Mouse (Mus musculus) neural tube, embryonic 15.5 days (tissue): ENCODE data around the gene Tsc22d1. TPM values are rescaled to one million over a fixed set of nuclear protein-coding genes. Genes with fewer than 3 reads are reported as not detected.

Experiments
- ATAC-seq: fragments of 200-750 bp; cut with Nextera tagmentation; 2 replicates; pipeline ENCODE4 v1.8.0; 2017; ENCODE audit warnings: mild to moderate bottlenecking, moderate TSS enrichment, moderate library complexity; ENCODE audit not compliant: low FRiP score
- H3K27ac ChIP-seq: fragments of 300-500 bp; sonication (generic); replicated peaks from 2 replicates; pipeline ENCODE4 v1.5.1; 2015; ENCODE audit warnings: mild to moderate bottlenecking, inconsistent platforms
- H3K27me3 ChIP-seq: fragments of 300-500 bp; sonication (generic); replicated peaks from 2 replicates; pipeline ENCODE4 v1.6.1; 2015; ENCODE audit warnings: inconsistent platforms
- H3K36me3 ChIP-seq: fragments of 300-500 bp; sonication (generic); 2 replicates; pipeline ENCODE4 v1.6.1; 2015; ENCODE audit warnings: inconsistent platforms
- H3K4me1 ChIP-seq: fragments of 300-500 bp; sonication (generic); 2 replicates; pipeline ENCODE4 v1.6.1; 2015; ENCODE audit warnings: inconsistent platforms
- H3K4me2 ChIP-seq: fragments of 300-500 bp; sonication (generic); 2 replicates; pipeline ENCODE4 v1.6.1; 2015; ENCODE audit warnings: inconsistent platforms, mild to moderate bottlenecking, moderate library complexity
- H3K4me3 ChIP-seq: fragments of 300-500 bp; sonication (generic); replicated peaks from 2 replicates; pipeline ENCODE4 v1.5.1; 2015; ENCODE audit warnings: mild to moderate bottlenecking, inconsistent platforms
- H3K9ac ChIP-seq: fragments of 300-500 bp; sonication (generic); replicated peaks from 2 replicates; pipeline ENCODE4 v1.6.1; 2015; ENCODE audit warnings: mild to moderate bottlenecking, inconsistent platforms
- H3K9me3 ChIP-seq: fragments of 300-500 bp; sonication (generic); replicated peaks from 2 replicates; pipeline ENCODE4 v1.6.1; 2016; ENCODE audit warnings: inconsistent platforms
- WGBS: fragments of 180-500 bp; shearing (Covaris S2); methylation state at CpG from one replicate; pipeline ENCODE4 v1.1.7; 2015; ENCODE audit warnings: mixed read lengths; 5-methylcytosine and 5-hydroxymethylcytosine counted together
- polyA plus RNA-seq: library from polyadenylated mRNA; unstranded; fragments of >200 nt; fragmentation: Nextera tagmentation; extraction: Ambion mirVana; gene quantifications from 2 replicates; pipeline ENCODE4 v1.2.1, GENCODE M21; 2015

Tsc22d1 gene
- polyA plus RNA-seq, 1 experiment from 2014 or later = 880 TPM

DNA sequence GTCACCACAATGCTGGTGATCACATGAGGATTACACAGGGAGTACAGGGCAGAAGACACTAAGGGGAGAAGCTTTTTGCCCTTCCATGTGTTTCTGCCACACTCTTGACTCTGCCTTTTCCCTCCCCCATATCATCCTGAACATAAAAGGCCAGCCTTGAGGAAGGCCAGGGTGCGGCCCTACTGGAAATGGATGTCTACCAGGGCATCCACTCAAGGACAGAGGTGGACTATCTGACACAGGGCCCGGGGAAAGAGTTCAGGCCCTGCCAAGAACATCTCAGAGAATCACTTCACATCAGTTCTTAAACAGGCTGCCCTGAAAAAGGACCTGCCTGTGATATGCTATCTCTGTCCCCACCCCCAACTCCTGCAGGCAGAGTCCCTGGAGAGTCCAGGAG is 126.6 kb downstream of the Tsc22d1 start:
- H3K4me3 ChIP-seq = no peak overlapping the region
- no peaks in the 10 kb centered on the region for H3K9me3 ChIP-seq
- no peak overlapping the region for H3K9ac ChIP-seq
- no peak for ATAC-seq
- H3K4me2 ChIP-seq = no peak overlapping the region
- WGBS = 90% methylated on average over 2 of the region's 2 CpGs
- no peaks in the 10 kb centered on the region for H3K27me3 ChIP-seq
- H3K4me1 ChIP-seq = no peaks in the 10 kb centered on the region; the same call in 1 of the 2 replicates
- H3K27ac ChIP-seq = no peak overlapping the region
- H3K36me3 ChIP-seq = peaks cover 4% of the 10 kb centered on the region; the same call in 1 of the 2 replicates

DNA sequence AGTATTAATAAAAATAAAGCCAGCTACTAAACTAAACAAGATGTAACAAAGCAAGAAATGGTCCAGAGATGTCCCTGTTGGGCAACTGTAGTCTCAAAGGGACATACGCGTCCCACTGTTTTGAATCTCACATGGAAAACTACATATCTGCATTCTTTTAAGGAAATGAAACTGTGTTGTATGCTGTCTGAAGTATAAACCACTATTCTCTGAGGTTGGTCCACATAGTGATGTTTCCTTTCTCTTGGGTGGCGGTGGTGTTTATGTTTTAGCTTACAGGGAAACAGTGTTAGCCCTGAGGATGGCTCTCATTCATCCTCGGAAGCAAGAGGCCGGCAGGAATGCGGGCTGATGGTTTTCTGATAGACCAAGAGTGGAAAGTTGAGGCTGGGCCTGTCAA is 129.4 kb downstream of the Tsc22d1 start:
- no peak overlapping the region for H3K4me2 ChIP-seq
- H3K27me3 ChIP-seq = no peaks in the 10 kb centered on the region
- no peaks in the 10 kb centered on the region; the same call in 1 of the 2 replicates for H3K4me1 ChIP-seq
- H3K27ac ChIP-seq = no peak overlapping the region
- 96% methylated on average over 6 of the region's 6 CpGs for WGBS
- H3K9ac ChIP-seq = no peak overlapping the region
- H3K36me3 ChIP-seq = peaks cover 17% of the 10 kb centered on the region
- no peak overlapping the region for H3K4me3 ChIP-seq
- no peak for ATAC-seq
- no peaks in the 10 kb centered on the region for H3K9me3 ChIP-seq

DNA sequence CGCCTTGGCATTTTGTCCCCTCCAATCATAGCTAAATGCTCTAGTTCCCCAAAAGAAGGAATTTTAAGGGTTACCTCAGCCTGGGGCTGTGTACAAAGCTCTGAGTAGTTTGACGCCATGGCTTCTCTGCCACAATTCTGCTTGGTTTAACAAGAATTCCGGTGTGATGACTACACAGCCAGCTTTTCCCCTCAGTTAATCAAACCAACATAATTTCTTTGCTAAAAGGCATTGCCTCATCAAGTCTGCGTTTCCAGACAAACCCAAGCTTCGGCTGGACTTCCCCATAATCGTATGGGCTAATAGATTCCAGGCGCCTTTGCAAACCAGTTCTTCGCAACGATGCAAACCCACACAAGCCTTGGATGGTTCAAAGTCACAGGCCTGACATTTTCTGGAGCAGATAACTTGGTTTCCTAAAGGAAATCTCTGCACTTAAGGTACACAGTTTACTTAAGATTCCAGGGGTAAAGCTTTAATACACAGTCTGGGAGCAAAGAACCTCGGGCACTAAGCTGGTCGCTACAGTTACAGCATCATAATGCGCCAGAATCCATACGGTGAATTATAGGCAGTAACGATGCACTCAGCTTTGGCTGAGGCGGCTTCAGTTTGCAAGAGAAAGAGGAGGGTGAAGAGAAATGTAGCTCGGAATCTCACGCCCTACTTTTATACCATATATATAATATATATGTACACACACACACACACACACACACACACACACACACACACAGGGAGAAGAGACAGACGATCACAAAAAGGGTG is 140.7 kb downstream of the Tsc22d1 start:
- ATAC-seq = peak; percentile 39
- Histone ChIP-seq H3K36me3 (no peaks in the 10 kb centered on the region), H3K4me3 (peak overlapping the region; percentile 81), H3K9ac (peak overlapping the region; percentile 95), H3K9me3 (no peaks in the 10 kb centered on the region), H3K4me2 (peak overlapping the region; percentile 86), H3K4me1 (peaks cover 38% of the 10 kb centered on the region), H3K27me3 (no peaks in the 10 kb centered on the region), H3K27ac (peak overlapping the region; percentile 94)
- WGBS = 41% methylated on average over 18 of the region's 18 CpGs

DNA sequence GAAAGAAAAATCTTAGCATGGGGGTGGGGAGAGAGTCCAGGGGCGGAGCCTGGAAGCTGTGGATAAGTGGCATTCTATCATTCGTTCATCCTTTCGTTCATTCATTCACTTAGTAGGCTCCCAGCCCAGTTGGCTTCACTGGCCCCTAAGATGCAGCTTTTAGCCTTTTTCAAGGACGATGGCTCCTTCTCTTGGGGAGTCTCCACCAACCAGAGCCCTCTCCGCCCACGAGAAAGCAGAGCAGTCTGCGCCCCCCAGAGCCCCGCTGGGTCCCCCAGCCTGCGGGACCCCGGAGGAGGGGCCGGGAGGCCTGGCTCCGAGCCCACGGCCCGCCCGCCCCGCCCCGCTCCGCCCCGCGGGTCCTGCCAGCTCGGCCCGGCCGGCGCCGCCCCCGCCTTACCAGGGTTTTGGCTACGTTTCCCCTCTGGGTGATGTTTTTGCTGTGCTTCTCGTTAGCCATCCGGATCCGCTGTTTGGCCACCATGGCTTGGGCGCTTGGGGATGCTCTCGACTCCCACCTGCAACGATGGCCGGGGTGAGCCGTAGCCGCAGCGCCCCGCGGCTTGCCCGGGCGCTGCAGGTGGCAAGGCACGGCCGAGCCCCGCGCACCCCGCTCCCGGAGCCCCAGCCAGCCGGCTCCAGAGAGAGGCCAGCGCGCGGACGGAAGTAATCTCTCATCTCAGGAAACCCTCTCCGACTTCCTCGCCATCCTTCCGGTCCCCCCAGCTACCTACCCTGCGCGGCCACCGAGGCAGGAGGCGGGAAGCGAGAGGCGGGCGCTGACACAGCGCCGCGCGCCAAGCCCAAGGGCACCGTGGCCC is 141.5 kb downstream of the Tsc22d1 start:
- Histone ChIP-seq H3K9me3 (no peaks in the 10 kb centered on the region), H3K27me3 (no peaks in the 10 kb centered on the region), H3K36me3 (no peaks in the 10 kb centered on the region), H3K27ac (peak overlapping the region; percentile 94), H3K4me3 (peak overlapping the region; percentile 81), H3K4me2 (peak overlapping the region; percentile 86), H3K4me1 (peaks cover 38% of the 10 kb centered on the region), H3K9ac (peak overlapping the region; percentile 95)
- 1% methylated on average over 67 of the region's 67 CpGs for WGBS
- ATAC-seq = peak; percentile 82

DNA sequence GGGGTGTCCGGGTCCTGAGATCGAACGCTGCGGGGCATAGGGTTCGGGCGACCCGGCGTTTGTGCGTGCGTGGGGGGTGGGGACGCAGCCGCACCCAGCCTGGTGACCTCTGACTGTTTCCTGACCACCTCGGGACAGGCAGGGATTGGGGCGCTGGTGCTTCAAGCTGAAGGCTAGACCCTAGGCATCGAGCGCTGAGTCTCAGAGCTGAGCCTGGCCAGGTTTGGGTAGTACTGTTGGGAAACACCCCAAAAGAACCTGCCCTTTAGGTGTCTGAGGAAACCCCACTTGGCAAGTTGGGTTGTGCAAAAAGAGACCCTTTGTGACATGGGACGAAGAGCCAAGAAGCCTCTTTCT is 142.1 kb downstream of the Tsc22d1 start, which contains the start of gene Serp2:
Gene Serp2, minus strand, starts transcription at position 38 of the 357 bp plus-strand sequence.
- Histone ChIP-seq H3K36me3 (no peaks in the 10 kb centered on the region), H3K4me3 (peak within 1 kb of the TSS; percentile 81), H3K4me2 (peak within 1 kb of the TSS; percentile 86), H3K27me3 (no peaks in the 10 kb centered on the region), H3K9me3 (no peaks in the 10 kb centered on the region), H3K9ac (peak within 1 kb of the TSS; percentile 95), H3K27ac (peak within 1 kb of the TSS; percentile 94), H3K4me1 (peaks cover 38% of the 10 kb centered on the region)
- ATAC-seq = no peak; the same call in 1 of the 2 replicates
- 10% methylated on average over 17 of the region's 17 CpGs for WGBS

Other genes with a start within 250 kb of the Tsc22d1 start
- gene Serp2, start 141.9 kb downstream of the Tsc22d1 start, polyA plus RNA-seq = 207 and 245 TPM in 2 replicates